Mouse (Mus musculus): ENCODE measurements around the gene Gm6676. TPM values are rescaled to one million over a fixed set of nuclear protein-coding genes. Genes with fewer than 3 reads are reported as not detected.

The Gm6676 gene
- total RNA-seq (2023), result not detected in 4 replicates

DNA sequence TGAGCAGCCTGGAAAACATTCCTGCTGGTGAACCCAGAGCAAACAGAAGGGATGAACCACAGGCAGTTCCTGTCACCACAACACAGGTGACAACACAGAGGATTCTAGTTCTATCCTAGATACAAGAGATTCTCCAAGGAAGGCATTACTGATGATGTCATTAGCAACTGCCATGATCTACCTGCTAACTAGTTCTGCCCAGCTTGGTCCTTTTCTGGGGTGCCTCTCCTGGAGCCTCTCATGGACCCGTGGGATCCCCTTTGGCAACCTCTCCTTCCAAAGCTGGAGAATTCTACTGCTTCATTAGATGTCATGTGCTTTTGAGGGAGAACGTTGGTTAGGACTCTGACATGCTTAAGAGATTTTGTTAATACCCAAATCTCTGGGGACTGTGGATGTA, at the start of gene Gm6676:
Gene Gm6676 (minus strand): TSS at position 101 of the 400 bp plus-strand sequence.

DNA sequence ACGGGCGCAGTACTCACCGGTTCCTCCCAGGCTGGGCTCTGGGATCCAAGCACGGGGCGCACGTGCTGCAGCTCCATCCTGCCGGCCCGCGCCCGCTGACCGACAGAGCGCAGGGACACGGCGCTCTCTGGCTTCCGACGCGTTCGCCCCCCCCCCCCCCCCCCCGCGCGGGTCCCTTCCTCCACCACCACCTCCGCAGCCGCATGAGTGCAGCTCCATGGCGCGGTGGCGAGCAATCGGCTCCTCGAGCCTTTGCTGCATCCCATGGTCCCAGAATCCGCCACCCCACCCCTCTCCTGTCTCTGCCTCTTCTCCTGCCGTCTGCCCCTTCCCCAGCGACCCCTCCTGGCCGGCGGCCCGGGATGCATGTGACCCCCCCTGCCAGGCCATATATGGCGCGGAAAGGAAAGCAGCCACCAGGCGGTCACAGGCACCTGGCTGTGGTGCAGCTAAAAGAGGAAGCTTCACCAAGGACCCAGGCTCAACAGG, 49.3 kb upstream of the Gm6676 start, which contains the start of gene Gm3512:
Gene Gm3512 (minus strand): TSS at position 51 of the 489 bp plus-strand sequence.

DNA sequence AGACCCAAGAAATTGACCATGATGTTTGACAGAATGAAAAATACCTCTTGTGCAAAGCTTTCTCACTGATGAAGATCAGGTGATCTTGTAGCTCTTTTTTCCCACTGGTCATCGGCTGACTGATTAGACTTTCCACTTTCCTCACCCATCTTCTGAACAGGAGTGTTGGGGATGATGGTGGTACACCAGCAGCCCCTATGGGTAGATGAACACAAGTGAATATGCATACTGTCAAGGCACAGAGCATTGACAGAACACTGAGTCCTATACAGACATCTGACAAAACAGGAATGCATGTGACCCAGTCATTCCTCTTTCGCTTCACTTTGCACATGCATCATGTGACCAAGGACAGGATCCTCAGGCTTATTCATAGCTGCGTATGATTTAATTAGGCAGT, 24.7 kb downstream of the Gm6676 start, which contains the start of gene Gm3696:
Gene Gm3696 (minus strand): TSS at position 101 of the 400 bp plus-strand sequence.

Other genes with a start within 250 kb of the Gm6676 start
- gene Gm3667, start 235.4 kb downstream of the Gm6676 start, total RNA-seq (2023), result not detected in 4 replicates
- not detected in 4 replicates for gene Gm6356, start 151.6 kb downstream of the Gm6676 start, total RNA-seq (2023)
- not detected in 4 replicates for gene Gm10406, start 98.0 kb downstream of the Gm6676 start, total RNA-seq (2023)
- not detected in 4 replicates for gene Gm3685, start 80.4 kb downstream of the Gm6676 start, total RNA-seq (2023)
- gene Gm3696, start 24.8 kb downstream of the Gm6676 start, total RNA-seq (2023), result not detected in 4 replicates
- 0.40 TPM in 1 of 4 replicates, not detected in the others for gene Gm3512, start 49.1 kb upstream of the Gm6676 start, total RNA-seq (2023)
- gene Gm16434, start 69.1 kb upstream of the Gm6676 start, total RNA-seq (2023), result not detected in 4 replicates
- gene Gm3727, start 139.3 kb upstream of the Gm6676 start, total RNA-seq (2023), result not detected in 4 replicates
- 0.50 to 0.64 TPM in 2 of 4 replicates, not detected in the others for gene Gm3739, start 189.6 kb upstream of the Gm6676 start, total RNA-seq (2023)
- gene Gm5797, start 207.0 kb upstream of the Gm6676 start, total RNA-seq (2023), result not detected in 4 replicates
- not detected in 4 replicates for gene Gm8374, start 239.7 kb upstream of the Gm6676 start, total RNA-seq (2023)

Data from B cell, adult 62 days (primary cell).